Mouse (Mus musculus) spleen, adult 2 months (tissue): ENCODE measurements around the gene Ndc1.

Experiments used
- CTCF ChIP-seq: fragments of 200-500 bp; IDR thresholded peaks from 2 replicates; pipeline ENCODE4 v1.5.1; 2011; ENCODE audit warnings: mild to moderate bottlenecking, inconsistent platforms; ENCODE audit not compliant: insufficient read depth, insufficient read length, insufficient replicate concordance; ENCODE audit errors: extremely low read depth
- POLR2A ChIP-seq: fragments of 200-500 bp; IDR thresholded peaks from 2 replicates; pipeline ENCODE4 v1.6.1; 2011; ENCODE audit warnings: low read depth, low read length, inconsistent platforms

- TF ChIP-seq CTCF = no peak
- TF ChIP-seq POLR2A = no peak
Observed at GRCm38 (mm10) chr4:107458907-107459306, 91.3 kb downstream of the Ndc1 start.
